ENCODE assay signal across 10 mouse cellular contexts in the genomic region with DNA sequence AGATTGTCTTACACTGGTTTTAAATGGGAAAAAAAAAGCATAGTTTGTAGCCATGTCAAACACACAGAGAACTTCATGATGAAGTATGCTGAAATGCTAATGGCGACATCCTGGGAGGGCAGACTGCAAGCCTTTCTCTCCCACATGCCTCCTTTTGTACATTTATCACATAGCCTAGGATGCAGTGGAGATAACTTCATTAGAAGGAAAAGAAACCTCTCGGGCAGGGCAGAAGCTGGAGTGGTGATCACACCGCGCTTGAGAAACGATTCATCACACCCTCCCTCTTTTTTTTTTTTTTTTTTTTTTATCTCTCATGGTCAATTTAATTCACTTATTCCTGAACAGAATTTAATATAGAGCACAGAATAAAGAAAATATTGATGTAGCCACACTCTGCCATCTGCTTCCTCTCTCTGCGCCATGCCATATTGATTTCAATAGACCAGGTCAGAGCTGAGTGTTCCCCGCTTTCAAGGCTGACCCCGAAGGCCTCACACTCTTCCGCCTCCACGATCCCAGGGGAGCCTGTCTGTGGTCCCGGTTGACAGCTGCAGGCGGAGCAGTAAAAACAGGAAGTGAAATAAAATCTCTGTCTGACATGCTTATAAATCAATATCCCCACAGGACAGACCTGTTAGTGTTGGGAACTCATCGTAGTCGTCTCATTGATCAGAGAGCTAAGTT. TPM values are rescaled to one million over a fixed set of nuclear protein-coding genes. Genes with fewer than 3 reads are reported as not detected.
DNase-seq lines count a peak whose midpoint lies in the region; ATAC-seq lines count a peak whose summit lies in the region.
"Had no signal": no experiment of that assay in that cellular context is flagged by ENCODE, and none has a peak within 500 bp of the region (broad histone marks: within the 10 kb centered on the region; RNA-seq: fewer than 3 reads in every experiment).

No protein-coding gene starts in this region.

- DNase-seq in thymus, adult 18-20 months: peak; percentile 2 to 5
- no peak for DNase-seq in thymus, postnatal 4 days
- peak; percentile 5 to 43 for DNase-seq in lung, postnatal 4 days
- DNase-seq in spleen, postnatal 4 days (ENCODE audit: low spot score in 2 of 2): peak; percentile 42 to 68
- DNase-seq in right cerebral cortex, postnatal 4 days: no peak
- no peak for DNase-seq in cerebellum, adult 18-20 months

- no peaks in the 10 kb centered on the region for H3K36me3 ChIP-seq in hindbrain, embryonic 13.5 days
- H3K36me3 ChIP-seq in intestine, embryonic 15.5 days: no peaks in the 10 kb centered on the region

- no peak overlapping the region for H3K27ac ChIP-seq in hindbrain, embryonic 13.5 days
- no peak overlapping the region for H3K27ac ChIP-seq in intestine, embryonic 15.5 days
- H3K27ac ChIP-seq: macrophage had no signal

- WGBS in hindbrain, embryonic 13.5 days: 22% methylated on average over 14 of the region's 14 CpGs
- 40% methylated on average over 14 of the region's 14 CpGs for WGBS in intestine, embryonic 15.5 days

- H3K9me3 ChIP-seq in hindbrain, embryonic 13.5 days: no peaks in the 10 kb centered on the region
- H3K9me3 ChIP-seq in intestine, embryonic 15.5 days: no peaks in the 10 kb centered on the region

- H3K4me1 ChIP-seq in hindbrain, embryonic 13.5 days (replicated peaks): peaks cover 8% of the 10 kb centered on the region
- no peaks in the 10 kb centered on the region for H3K4me1 ChIP-seq in intestine, embryonic 15.5 days (replicated peaks)

- H3K27me3 ChIP-seq in hindbrain, embryonic 13.5 days: no peaks in the 10 kb centered on the region
- H3K27me3 ChIP-seq in intestine, embryonic 15.5 days (replicated peaks): no peaks in the 10 kb centered on the region

- no peak overlapping the region for H3K4me3 ChIP-seq in hindbrain, embryonic 13.5 days
- no peak overlapping the region for H3K4me3 ChIP-seq in intestine, embryonic 15.5 days (replicated peaks)

- no peak overlapping the region for H3K9ac ChIP-seq in hindbrain, embryonic 13.5 days
- no peak overlapping the region for H3K9ac ChIP-seq in intestine, embryonic 15.5 days

- H3K4me2 ChIP-seq in hindbrain, embryonic 13.5 days: 0 out of 2 replicates have a peak overlapping the region, but pooled peaks have one; percentile 19
- H3K4me2 ChIP-seq in intestine, embryonic 15.5 days (replicated peaks): no peak overlapping the region

- ATAC-seq in hindbrain, embryonic 13.5 days (ENCODE audit: low FRiP score): peak; percentile 77; the same call in 1 of the 2 replicates
- no peak for ATAC-seq in intestine, embryonic 15.5 days
- ATAC-seq: Patski had no signal

RNA-seq across cellular contexts. Expression of a gene that starts 32.0 kb away (rescaled TPM):
- 34.5 and 35.9 TPM in 2 replicates for polyA plus RNA-seq in hindbrain, embryonic 13.5 days (2015; fragmentation: Nextera tagmentation; extraction: Ambion mirVana)
- polyA plus RNA-seq in intestine, embryonic 15.5 days (2015; fragmentation: Nextera tagmentation; extraction: Ambion mirVana): 31.8 and 34.9 TPM in 2 replicates

Comparison
In these comparisons a context has a peak if more than half of its experiments do, and no peak if none do; other contexts are left out.
1. DNase-seq: peak in thymus, adult 18-20 months (2 of 2), lung, postnatal 4 days (2 of 2) and spleen, postnatal 4 days (2 of 2); none in thymus, postnatal 4 days (single experiment), right cerebral cortex, postnatal 4 days (single experiment) and cerebellum, adult 18-20 months (0 of 2).